Mouse (Mus musculus) mouse embryonic stem cell (cell line): ENCODE data around the gene Slc25a23.

Experiments used
- in situ Hi-C, 2 experiments: fragments of 300-500 bp; cut with MboI; formaldehyde crosslinking; loops; 1 replicate in 1 of 2; 3 replicates in 1 of 2; pipeline ENCODE4 v1.14.3; 2019 to 2020; ENCODE audit warnings: low sequenced_read_pairs in 2 of 2, low pct_unique_long_range_greater_than_20kb in 1 of 2, mixed read lengths in 1 of 2; ENCODE audit not compliant: unreplicated experiment in 1 of 2

The Slc25a23 gene

GRCm38 (mm10) chr17:57031661-57032420 is 27.8 kb downstream of the Slc25a23 start:
- in situ Hi-C loops: no loop called here

- in situ Hi-C loops: no loop called here
Measured at GRCm38 (mm10) chr17:57030931-57031660, 28.6 kb downstream of the Slc25a23 start, which contains the start of gene Khsrp. Khsrp (minus strand) TSS chr17:57031522.

GRCm38 (mm10) chr17:57029691-57030090 is 30.0 kb downstream of the Slc25a23 start:
- in situ Hi-C loops: no loop called here

GRCm38 (mm10) chr17:57027471-57027870 is 32.2 kb downstream of the Slc25a23 start:
- in situ Hi-C loops: no loop called here

GRCm38 (mm10) chr17:57020960-57021359 is 38.7 kb downstream of the Slc25a23 start:
- in situ Hi-C loops: no loop called here

GRCm38 (mm10) chr17:57019693-57020092 is 40.0 kb downstream of the Slc25a23 start:
- in situ Hi-C loops: no loop called here

- in situ Hi-C loops: no loop called here
Measured at GRCm38 (mm10) chr17:57012245-57012795, 47.3 kb downstream of the Slc25a23 start.

- in situ Hi-C loops: no loop called here
Measured at GRCm38 (mm10) chr17:57011236-57012141, 48.2 kb downstream of the Slc25a23 start, which contains the start of the genes Gtf2f1 and Gm17949. Gtf2f1 (minus strand) TSS chr17:57011288. Gm17949 (plus strand) TSS chr17:57011469.

GRCm38 (mm10) chr17:57010911-57011235 is 48.8 kb downstream of the Slc25a23 start:
- in situ Hi-C loops: no loop called here

- in situ Hi-C loops: no loop called here
Measured at GRCm38 (mm10) chr17:57007137-57007905, 52.3 kb downstream of the Slc25a23 start.

GRCm38 (mm10) chr17:57003994-57004393 is 55.7 kb downstream of the Slc25a23 start:
- in situ Hi-C loops: no loop called here

- in situ Hi-C loops: no loop called here
Measured at GRCm38 (mm10) chr17:57001228-57001627, 58.4 kb downstream of the Slc25a23 start.

GRCm38 (mm10) chr17:56999968-57000609 is 59.6 kb downstream of the Slc25a23 start, which contains the start of gene Pspn:
Pspn (minus strand) TSS chr17:57000018.
- in situ Hi-C loops: no loop called here

- in situ Hi-C loops: no loop called here
Measured at GRCm38 (mm10) chr17:56999414-56999813, 60.2 kb downstream of the Slc25a23 start.

GRCm38 (mm10) chr17:56997029-56997667 is 62.5 kb downstream of the Slc25a23 start, which contains the start of gene Alkbh7:
Alkbh7 (plus strand) TSS chr17:56997339.
- in situ Hi-C loops: no loop called here

- in situ Hi-C loops: no loop called here
Measured at GRCm38 (mm10) chr17:56996506-56996905, 63.2 kb downstream of the Slc25a23 start.

GRCm38 (mm10) chr17:56995046-56995445 is 64.6 kb downstream of the Slc25a23 start:
- in situ Hi-C loops: no loop called here
